Mouse (Mus musculus) neural tube, embryonic 14.5 days (tissue): ENCODE results near the gene Ripor2. TPM values are rescaled to one million over a fixed set of nuclear protein-coding genes. Genes with fewer than 3 reads are reported as not detected.

Experiments used
- ATAC-seq: fragments of 200-750 bp; cut with Nextera tagmentation; 2 replicates; pipeline ENCODE4 v1.8.0; 2017; ENCODE audit warnings: low read depth, mild to moderate bottlenecking, moderate TSS enrichment, moderate library complexity
- H3K27ac ChIP-seq: fragments of 300-500 bp; sonication (generic); 2 replicates; pipeline ENCODE4 v1.5.1; 2014; ENCODE audit warnings: low read depth, mild to moderate bottlenecking, control low read depth, low read length, moderate library complexity, mixed read lengths
- H3K27me3 ChIP-seq: fragments of 300-500 bp; sonication (generic); 2 replicates; pipeline ENCODE4 v1.6.1; 2014; ENCODE audit warnings: low read length; ENCODE audit not compliant: control insufficient read depth, insufficient read depth
- H3K36me3 ChIP-seq: fragments of 300-500 bp; sonication (generic); 2 replicates; pipeline ENCODE4 v1.6.1; 2014; ENCODE audit warnings: low read length, mixed read lengths; ENCODE audit not compliant: control insufficient read depth, insufficient read depth
- H3K4me1 ChIP-seq: fragments of 300-500 bp; sonication (generic); 2 replicates; pipeline ENCODE4 v1.6.1; 2014; ENCODE audit warnings: low read length; ENCODE audit not compliant: control insufficient read depth, insufficient read depth
- H3K4me2 ChIP-seq: fragments of 300-500 bp; sonication (generic); 2 replicates; pipeline ENCODE4 v1.6.1; 2014; ENCODE audit warnings: mild to moderate bottlenecking, low read depth, low read length, control low read depth
- H3K4me3 ChIP-seq: fragments of 300-500 bp; sonication (generic); 2 replicates; pipeline ENCODE4 v1.5.1; 2014; ENCODE audit warnings: low read depth, low read length, control low read depth, mixed read lengths
- H3K9ac ChIP-seq: fragments of 300-500 bp; sonication (generic); replicated peaks from 2 replicates; pipeline ENCODE4 v1.6.1; 2014; ENCODE audit warnings: low read depth, mild to moderate bottlenecking, control low read depth, low read length, mixed read lengths
- H3K9me3 ChIP-seq: fragments of 300-500 bp; sonication (generic); 2 replicates; pipeline ENCODE4 v1.6.1; 2016; ENCODE audit warnings: low read length; ENCODE audit not compliant: control insufficient read depth
- WGBS: fragments of 180-500 bp; shearing (Covaris S2); extraction: QIAGEN DNeasy Blood & Tissue Kit; methylation state at CpG from one replicate; pipeline ENCODE4 v1.1.7; 2014; 5-methylcytosine and 5-hydroxymethylcytosine counted together
- polyA plus RNA-seq: library from polyadenylated mRNA; unstranded; fragments of >200 nt; fragmentation: Nextera tagmentation; extraction: Ambion mirVana; gene quantifications from 2 replicates; pipeline ENCODE4 v1.2.1, GENCODE M21; 2014

Ripor2 gene
- 28.1 and 28.6 TPM in 2 replicates for polyA plus RNA-seq

GRCm38 (mm10) chr13:24581833-24582232 is at the start of gene Ripor2:
Ripor2 (plus strand) TSS chr13:24582189.
- H3K27me3 ChIP-seq, result no peaks in the 10 kb centered on the region
- H3K27ac ChIP-seq, result no peak within 1 kb of the TSS
- 0 out of 2 replicates have a peak, but pooled peaks have one; percentile 7 for ATAC-seq
- 63% methylated on average over 10 of the region's 10 CpGs for WGBS
- no peak within 1 kb of the TSS for H3K4me2 ChIP-seq
- H3K9me3 ChIP-seq, result no peaks in the 10 kb centered on the region
- H3K4me3 ChIP-seq, result no peak within 1 kb of the TSS
- no peaks in the 10 kb centered on the region for H3K36me3 ChIP-seq
- peaks cover 2% of the 10 kb centered on the region; the same call in 1 of the 2 replicates for H3K4me1 ChIP-seq
- H3K9ac ChIP-seq, result no peak within 1 kb of the TSS

GRCm38 (mm10) chr13:24536531-24537167 is 45.3 kb upstream of the Ripor2 start:
- Histone ChIP-seq H3K36me3 (no peaks in the 10 kb centered on the region), H3K4me3 (no peak overlapping the region), H3K27me3 (no peaks in the 10 kb centered on the region), H3K27ac (no peak overlapping the region), H3K4me1 (no peaks in the 10 kb centered on the region), H3K4me2 (no peak overlapping the region), H3K9me3 (no peaks in the 10 kb centered on the region), H3K9ac (no peak overlapping the region)
- ATAC-seq, result no peak
- 89% methylated on average over 6 of the region's 6 CpGs for WGBS

- Histone ChIP-seq H3K27me3 (no peaks in the 10 kb centered on the region), H3K36me3 (no peaks in the 10 kb centered on the region), H3K4me1 (no peaks in the 10 kb centered on the region), H3K27ac (no peak overlapping the region), H3K9me3 (no peaks in the 10 kb centered on the region), H3K4me3 (no peak overlapping the region), H3K4me2 (no peak overlapping the region), H3K9ac (no peak overlapping the region)
- 91% methylated on average over 2 of the region's 2 CpGs for WGBS
- no peak for ATAC-seq
Measured at GRCm38 (mm10) chr13:24538012-24538411, 44.0 kb upstream of the Ripor2 start.

GRCm38 (mm10) chr13:24538941-24539340 is 43.0 kb upstream of the Ripor2 start:
- H3K4me3 ChIP-seq, result no peak overlapping the region
- 78% methylated on average over 5 of the region's 5 CpGs for WGBS
- no peak overlapping the region for H3K4me2 ChIP-seq
- ATAC-seq, result no peak
- H3K9me3 ChIP-seq, result no peaks in the 10 kb centered on the region
- H3K9ac ChIP-seq, result no peak overlapping the region
- H3K27me3 ChIP-seq, result no peaks in the 10 kb centered on the region
- H3K27ac ChIP-seq, result no peak overlapping the region
- no peaks in the 10 kb centered on the region for H3K36me3 ChIP-seq
- H3K4me1 ChIP-seq, result no peaks in the 10 kb centered on the region

- Histone ChIP-seq H3K4me3 (no peak overlapping the region), H3K4me1 (no peaks in the 10 kb centered on the region), H3K36me3 (no peaks in the 10 kb centered on the region), H3K9me3 (no peaks in the 10 kb centered on the region), H3K9ac (no peak overlapping the region), H3K27me3 (no peaks in the 10 kb centered on the region), H3K27ac (no peak overlapping the region), H3K4me2 (no peak overlapping the region)
- WGBS, result 58% methylated on average over 1 of the region's 1 CpGs
- no peak for ATAC-seq
Measured at GRCm38 (mm10) chr13:24545677-24546076, 36.3 kb upstream of the Ripor2 start.

GRCm38 (mm10) chr13:24546801-24547459 is 35.1 kb upstream of the Ripor2 start:
- Histone ChIP-seq H3K4me3 (no peak overlapping the region), H3K9me3 (no peaks in the 10 kb centered on the region), H3K36me3 (no peaks in the 10 kb centered on the region), H3K27ac (no peak overlapping the region), H3K4me2 (no peak overlapping the region), H3K9ac (no peak overlapping the region), H3K4me1 (peaks cover 5% of the 10 kb centered on the region; the same call in 1 of the 2 replicates), H3K27me3 (no peaks in the 10 kb centered on the region)
- 88% methylated on average over 12 of the region's 12 CpGs for WGBS
- no peak for ATAC-seq

- H3K4me1 ChIP-seq, result peaks cover 9% of the 10 kb centered on the region; the same call in 1 of the 2 replicates
- H3K4me3 ChIP-seq, result no peak overlapping the region
- no peak overlapping the region for H3K9ac ChIP-seq
- no peak overlapping the region for H3K27ac ChIP-seq
- no peaks in the 10 kb centered on the region for H3K9me3 ChIP-seq
- no peak for ATAC-seq
- no peaks in the 10 kb centered on the region for H3K36me3 ChIP-seq
- H3K27me3 ChIP-seq, result no peaks in the 10 kb centered on the region
- H3K4me2 ChIP-seq, result no peak overlapping the region
Measured at GRCm38 (mm10) chr13:24548911-24549310, 33.1 kb upstream of the Ripor2 start.

- Histone ChIP-seq H3K9ac (no peak overlapping the region), H3K4me1 (peaks cover 9% of the 10 kb centered on the region; the same call in 1 of the 2 replicates), H3K4me2 (no peak overlapping the region), H3K4me3 (no peak overlapping the region), H3K27me3 (no peaks in the 10 kb centered on the region), H3K27ac (peak overlapping the region; percentile 57), H3K9me3 (no peaks in the 10 kb centered on the region), H3K36me3 (no peaks in the 10 kb centered on the region)
- ATAC-seq, result peak; percentile 84
- 63% methylated on average over 14 of the region's 14 CpGs for WGBS
Measured at GRCm38 (mm10) chr13:24551100-24551931, 30.7 kb upstream of the Ripor2 start.

GRCm38 (mm10) chr13:24552039-24552438 is 29.9 kb upstream of the Ripor2 start:
- no peak overlapping the region for H3K4me3 ChIP-seq
- no peaks in the 10 kb centered on the region for H3K9me3 ChIP-seq
- 60% methylated on average over 4 of the region's 4 CpGs for WGBS
- no peak overlapping the region for H3K9ac ChIP-seq
- no peak for ATAC-seq
- no peak overlapping the region for H3K4me2 ChIP-seq
- H3K27ac ChIP-seq, result peak overlapping the region; percentile 57
- no peaks in the 10 kb centered on the region for H3K36me3 ChIP-seq
- no peaks in the 10 kb centered on the region for H3K27me3 ChIP-seq
- H3K4me1 ChIP-seq, result peaks cover 9% of the 10 kb centered on the region; the same call in 1 of the 2 replicates
